Mouse (Mus musculus) megakaryocyte progenitor cell, adult 5-6 weeks (primary cell): ENCODE measurements around the gene Gmds. TPM values are rescaled to one million over a fixed set of nuclear protein-coding genes. Genes with fewer than 3 reads are reported as not detected.

Experiments
- ATAC-seq: replicated peaks from 2 replicates; pipeline ENCODE4 v1.8.0; 2016; ENCODE audit warnings: mild to moderate bottlenecking, moderate TSS enrichment, inconsistent platforms; ENCODE audit not compliant: poor library complexity
- total RNA-seq, 2 experiments: library from RNA; stranded (forward) in 1 of 2; stranded (reverse) in 1 of 2; fragments of 157-497, 149-512 nt in 1 of 2; fragments of 200-1000 nt in 1 of 2; gene quantifications; 2 replicates each; pipeline versions ENCODE4 v1.2.3 to v1.2.4; 2015 to 2017

The Gmds gene
- total RNA-seq, 2 experiments from 2014 or later, result 28.0 to 30.1 TPM

GRCm38 (mm10) chr13:31960514-31960913, 378.0 kb downstream of the Gmds start:
- ATAC-seq, result no peak

DNA sequence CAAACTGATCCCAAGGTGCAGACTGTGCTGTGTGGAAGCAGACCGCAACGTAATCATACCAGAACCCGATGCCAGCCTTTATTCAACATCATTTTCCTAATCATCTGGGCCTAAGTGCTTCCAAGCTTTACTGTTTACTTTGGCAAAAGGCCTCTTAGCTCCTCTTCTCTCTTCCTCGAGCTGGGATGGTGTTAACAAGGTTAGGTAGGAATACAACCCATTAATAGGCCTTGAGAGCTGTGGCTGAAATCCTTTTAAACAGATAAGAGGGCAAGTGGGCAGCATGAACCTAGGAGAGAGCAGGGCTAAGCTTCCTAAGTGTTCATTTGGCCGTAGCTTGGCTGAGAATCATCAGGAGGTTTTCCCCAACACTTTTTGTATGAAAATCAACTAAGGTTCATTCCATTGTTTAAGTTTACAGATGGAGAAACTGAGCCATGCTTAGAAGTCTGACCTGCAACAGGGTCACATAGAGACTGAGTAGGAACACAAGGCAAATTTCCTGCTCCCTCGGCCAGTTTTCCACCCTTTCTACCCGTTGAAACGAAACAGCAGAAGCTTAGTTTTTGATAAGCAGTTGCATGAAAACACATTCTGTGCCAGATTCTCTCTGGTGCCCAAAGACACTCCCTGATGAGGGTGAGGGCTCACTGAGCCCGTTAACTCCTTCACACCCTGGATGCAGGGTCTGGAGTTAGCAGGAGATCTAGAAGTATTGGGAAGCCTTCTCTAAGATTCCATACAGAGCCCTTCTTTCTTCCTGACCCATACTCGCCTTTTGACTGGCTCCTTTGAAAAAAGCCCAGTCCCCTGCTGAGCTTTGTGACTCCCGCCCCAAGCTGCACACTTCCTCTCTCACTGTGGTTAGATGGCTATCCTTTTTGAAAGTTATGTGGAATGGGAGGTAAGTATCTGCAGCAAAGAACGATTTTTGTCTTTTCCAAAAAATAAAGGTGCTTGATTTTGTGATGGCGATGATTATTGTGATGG, 379.9 kb downstream of the Gmds start:
- 0 out of 2 replicates have a peak, but pooled peaks have one; percentile 16 for ATAC-seq

DNA sequence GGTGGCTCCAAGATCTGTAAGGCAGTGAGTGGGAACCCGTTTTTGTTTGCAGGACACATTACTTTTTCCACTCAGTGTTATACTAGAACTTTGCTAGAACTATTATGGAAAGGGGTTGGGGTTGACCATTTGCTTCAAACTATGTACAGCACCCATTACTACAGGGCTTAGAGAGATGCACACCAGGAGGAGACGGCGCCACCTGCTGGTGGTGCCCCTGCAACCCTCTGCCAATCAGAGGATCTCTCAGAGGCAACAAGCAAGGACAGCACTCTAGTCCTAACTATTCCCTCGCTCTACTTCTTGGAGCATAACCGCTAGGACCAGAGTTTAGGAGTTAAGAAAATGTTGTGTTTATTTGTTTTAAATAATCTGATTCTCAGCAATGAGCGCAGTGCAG, 382.0 kb downstream of the Gmds start:
- peak; percentile 94 for ATAC-seq

DNA sequence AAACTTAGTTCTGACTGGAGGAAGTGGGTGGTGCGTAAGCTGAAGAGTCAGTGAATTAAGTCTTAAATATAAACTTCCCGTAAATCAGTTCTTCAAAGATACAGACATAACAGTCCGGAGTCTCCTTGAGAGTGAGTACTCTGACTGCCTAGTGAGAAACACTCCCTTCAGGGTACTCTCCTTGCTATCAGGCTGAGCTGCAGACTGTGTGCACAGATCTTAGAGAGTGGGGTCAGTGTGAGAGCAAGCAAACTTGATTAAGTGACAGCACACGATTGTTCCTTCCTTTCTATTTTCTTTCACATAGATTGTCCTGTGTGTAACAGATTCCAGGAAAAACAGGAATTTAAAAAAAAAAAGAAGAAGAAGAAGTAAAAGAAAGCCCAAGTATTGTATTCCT, 382.4 kb downstream of the Gmds start:
- no peak for ATAC-seq

DNA sequence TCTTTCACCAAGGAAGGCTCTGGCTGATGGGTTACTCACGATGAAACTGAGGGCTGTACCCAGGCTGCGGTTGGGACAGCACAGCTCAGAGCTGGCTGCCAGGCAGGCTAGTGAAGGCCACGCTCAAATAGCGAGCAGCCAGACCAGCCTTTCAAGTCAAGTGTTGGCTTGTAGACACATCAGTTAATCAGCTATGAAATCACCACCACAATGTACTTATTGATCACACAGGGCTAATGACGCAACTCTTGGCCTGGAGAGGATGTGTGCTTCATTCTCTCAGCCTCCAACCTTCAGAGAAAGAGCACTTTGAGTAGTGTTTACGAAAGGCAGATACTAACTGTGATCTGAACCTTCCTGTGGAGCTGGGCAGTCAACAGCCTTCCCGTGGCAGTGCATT, 383.4 kb downstream of the Gmds start:
- no peak for ATAC-seq

DNA sequence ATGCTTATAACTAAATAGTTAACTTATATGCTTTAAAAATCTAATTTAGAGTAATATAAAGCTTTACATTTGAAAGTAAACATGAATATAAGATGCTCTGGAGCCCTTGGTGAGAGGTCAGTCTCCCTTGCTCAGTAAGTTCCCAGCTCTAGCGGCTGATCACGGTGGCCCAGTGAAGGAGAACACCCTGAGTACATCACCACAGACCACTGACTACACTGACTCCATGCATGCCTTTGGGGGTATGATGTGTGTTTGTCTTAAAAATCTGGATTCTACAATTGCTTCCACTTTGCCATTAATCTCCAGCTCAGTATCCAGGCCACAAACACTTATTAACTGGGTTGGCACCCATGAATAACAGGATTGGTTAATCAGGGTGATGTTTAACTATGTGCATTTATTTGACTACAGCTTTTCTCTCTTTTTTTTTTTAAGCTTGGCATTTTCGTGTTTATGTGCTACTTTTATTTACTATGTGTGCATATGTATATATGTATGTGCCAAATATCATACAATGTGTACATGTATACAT, 393.8 kb downstream of the Gmds start:
- no peak for ATAC-seq

DNA sequence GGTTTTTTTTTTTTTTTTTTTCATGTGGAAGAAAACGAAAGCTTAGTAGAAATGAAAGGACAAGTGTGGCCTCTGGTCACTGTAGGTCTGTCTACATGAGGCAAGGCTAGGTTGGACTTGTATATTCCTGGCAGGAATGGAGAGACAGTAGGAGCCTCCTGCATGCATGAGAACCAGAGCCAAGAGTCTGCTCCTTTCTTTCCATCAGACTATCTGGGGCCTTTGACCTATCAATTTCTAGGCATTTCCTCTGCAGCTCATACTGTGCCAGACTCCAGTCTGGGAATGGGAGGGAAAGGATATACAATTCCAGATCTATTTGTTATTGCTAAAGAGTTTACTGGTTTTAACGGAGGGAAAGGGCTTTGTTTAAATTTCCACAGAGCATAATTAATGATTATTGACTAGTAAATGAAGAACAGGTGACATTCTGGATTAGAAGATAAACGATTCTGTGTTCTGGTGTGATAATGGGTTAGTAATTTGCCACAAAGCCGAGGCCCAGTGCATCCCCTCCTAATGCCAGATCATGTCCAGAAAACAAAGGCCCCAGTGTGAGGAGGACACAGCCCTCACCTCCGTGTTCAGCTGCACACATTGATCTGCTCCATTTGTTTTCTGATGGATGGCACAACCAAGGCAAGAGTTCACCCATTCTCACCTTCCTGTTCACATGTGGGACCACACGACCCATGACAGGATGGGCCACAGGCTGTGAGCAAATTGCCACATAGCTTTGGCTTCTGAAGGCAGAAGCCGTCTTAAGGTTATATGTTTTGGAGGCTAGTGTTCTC, 394.9 kb downstream of the Gmds start:
- no peak for ATAC-seq

- ATAC-seq, result no peak
These were observed 409.2 kb downstream of the Gmds start for GRCm38 (mm10) chr13:31929299-31929698.

DNA sequence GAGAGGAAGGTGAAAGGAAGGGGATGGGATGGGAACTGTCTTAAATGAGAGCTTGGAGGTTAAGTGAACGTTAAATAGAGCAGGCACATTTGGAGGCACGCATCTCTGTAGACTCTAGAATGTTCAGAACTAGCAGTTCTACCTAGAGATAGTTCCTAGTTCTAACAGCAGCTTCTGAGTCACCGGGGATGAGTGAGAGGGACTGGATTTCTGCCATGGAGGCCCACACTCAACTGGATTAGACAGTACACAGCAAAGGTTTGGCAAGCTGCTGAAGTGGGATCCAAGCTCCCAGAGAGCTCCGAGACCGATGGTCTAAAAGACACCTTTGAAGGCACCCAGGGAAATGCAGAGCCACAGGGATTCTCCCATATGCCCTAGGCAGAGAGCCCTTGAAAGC, 411.9 kb downstream of the Gmds start:
- ATAC-seq, result no peak

GRCm38 (mm10) chr13:31924506-31924905, 414.0 kb downstream of the Gmds start:
- peak; percentile 93 for ATAC-seq

DNA sequence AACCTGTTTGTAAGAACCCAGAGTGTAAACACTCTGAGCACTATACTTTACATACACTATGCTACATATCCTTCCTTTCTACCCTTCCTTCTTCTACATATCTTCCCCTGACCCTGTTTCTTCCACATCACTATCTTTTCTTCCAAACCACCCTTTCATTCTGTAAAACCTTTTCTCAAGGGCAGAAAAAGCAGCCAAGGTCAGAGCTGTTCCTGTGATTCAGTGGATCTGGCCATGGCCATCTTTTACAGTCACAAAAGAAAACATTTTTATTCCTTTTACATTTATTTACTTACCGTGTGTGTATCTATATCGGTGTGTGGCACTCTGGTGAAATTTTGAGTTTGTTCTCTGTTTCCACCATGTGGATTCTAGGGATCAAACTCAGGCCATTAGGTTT, 418.8 kb downstream of the Gmds start:
- ATAC-seq, result no peak

DNA sequence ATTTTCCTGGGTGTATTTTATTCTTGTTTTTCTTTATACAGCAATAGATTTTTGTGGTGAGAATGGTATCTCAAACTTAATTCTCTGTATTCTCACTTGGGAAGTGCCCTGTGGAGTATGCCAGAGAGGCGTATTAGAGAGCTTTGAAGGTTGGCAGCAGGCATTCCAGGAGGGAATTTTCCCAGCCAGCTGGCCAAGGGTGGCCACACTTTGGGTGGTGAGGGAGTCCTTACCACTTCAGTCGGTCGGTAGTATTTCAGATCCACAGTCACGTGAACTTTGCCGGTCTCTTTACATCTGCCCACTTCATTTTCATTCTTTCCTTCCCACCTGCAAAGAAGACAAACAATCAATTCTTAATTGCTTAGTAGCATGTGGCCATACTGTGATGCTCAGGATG, 421.2 kb downstream of the Gmds start:
- ATAC-seq, result no peak

DNA sequence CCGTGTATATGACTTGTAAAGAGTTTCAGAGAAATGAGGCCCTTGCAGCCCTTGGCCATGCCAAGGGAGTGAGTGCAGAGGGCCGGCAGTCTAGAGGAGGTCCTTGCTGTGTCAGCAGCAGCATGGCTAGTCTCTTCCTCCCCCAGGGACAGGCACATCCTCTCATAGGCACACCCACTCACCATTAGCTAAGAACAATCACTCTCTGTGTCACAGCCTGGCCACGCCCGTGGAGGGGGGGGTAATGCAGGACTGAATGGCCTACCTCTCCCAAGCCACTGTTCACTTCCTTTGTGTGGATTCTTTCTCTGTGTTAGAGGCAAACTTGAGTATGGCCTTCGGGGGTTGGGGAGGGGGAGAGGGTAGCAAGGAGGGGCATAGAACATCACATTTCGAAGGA, 422.8 kb downstream of the Gmds start:
- ATAC-seq, result peak; percentile 55; the same call in 1 of the 2 replicates

- no peak for ATAC-seq
These were observed 423.5 kb downstream of the Gmds start for GRCm38 (mm10) chr13:31914901-31915587.

GRCm38 (mm10) chr13:31911956-31912355, 426.6 kb downstream of the Gmds start:
- ATAC-seq, result no peak

GRCm38 (mm10) chr13:31911362-31911761, 427.2 kb downstream of the Gmds start:
- no peak for ATAC-seq

DNA sequence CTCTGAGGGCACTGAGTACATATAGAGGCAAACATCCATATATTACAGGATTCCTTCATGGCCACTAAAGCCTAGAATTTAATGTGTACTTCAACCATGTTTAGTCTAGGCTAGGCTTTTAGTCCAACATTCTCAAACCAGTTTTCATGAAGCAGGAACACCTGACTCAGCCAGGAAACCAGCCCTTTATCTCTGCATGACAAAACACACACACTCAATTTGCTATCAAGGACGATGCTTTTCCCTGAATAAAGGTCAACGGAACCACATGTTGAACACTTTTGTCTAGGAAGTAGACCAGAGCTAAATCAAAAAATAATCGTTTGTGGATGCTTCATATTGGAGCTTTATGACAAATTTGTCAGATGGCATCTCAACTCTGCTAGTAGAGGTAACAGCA, 429.5 kb downstream of the Gmds start:
- no peak for ATAC-seq

DNA sequence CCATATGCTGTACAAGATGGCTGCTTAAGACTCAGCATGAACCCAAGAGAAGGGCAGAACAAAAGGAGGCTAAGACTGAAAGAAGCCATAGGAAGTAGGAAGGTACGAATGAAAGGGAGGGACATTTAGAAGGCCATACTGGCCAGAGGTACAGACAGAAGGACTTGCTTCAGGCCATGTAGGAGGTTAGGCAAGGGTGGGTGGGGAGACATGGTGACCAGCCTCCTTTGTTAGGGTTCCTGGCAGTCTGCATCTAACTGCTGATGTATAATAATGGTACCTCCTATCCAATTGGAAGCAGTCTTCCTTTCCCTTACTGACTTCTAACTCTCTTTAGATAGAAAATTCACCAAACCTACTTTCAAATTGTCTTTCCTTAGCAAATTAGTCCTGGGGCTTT, 432.0 kb downstream of the Gmds start:
- ATAC-seq, result no peak

DNA sequence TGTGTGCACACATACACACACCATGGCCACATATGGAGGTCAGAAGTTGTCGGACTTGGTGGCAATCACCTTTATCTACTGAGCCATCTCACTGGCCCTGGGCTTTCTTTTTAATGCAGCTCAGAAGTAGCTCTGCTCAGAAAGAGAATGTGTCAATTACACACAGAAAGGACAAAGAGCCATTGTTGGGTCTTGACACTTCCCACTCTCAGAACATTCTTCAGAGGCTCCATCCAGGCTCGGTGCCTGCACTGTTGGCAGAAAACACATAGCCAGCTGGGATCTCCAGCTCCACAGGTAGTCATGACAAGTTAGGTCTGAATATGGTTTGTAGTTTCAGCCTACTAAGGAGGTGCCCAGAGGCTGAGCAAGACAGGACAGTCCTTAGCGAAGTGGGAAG, 438.3 kb downstream of the Gmds start:
- no peak for ATAC-seq

GRCm38 (mm10) chr13:31899392-31899791, 439.1 kb downstream of the Gmds start:
- ATAC-seq, result no peak

GRCm38 (mm10) chr13:31897493-31897892, 441.0 kb downstream of the Gmds start:
- ATAC-seq, result no peak
